Mouse (Mus musculus): Measurements from ENCODE around the gene Aff3.

DNA sequence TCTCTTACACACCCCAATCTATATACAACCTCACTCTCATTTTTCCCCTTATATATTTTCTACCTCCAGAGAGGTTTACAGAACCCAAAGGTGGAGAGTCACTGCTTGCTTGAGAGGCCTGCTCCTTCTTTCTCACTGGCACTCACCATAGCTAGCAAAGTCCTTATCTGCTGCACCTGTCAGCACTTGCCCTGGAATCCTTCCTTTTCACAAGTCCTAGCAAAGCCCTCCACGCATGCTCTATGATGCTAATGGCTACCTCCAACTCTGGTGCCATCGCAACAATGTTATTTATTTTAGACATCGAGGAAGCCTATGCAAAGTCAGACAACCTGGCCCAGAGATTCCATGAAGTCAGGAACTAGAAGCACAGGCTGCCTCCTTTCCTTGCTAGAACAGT, 221.9 kb downstream of the Aff3 start:
- TF ChIP-seq CTCF (IDR thresholded peaks at IDR 0.05; ENCODE audit: insufficient read depth, low read depth, low read length) = no peak
- no peak for TF ChIP-seq POLR2A (IDR thresholded peaks at IDR 0.05; ENCODE audit: insufficient read depth, low read depth, low read length)
